Mouse (Mus musculus) cerebral cortex, adult 2 months (tissue): ENCODE measurements around the gene Mapre1.

Experiments used
- WGBS: fragments of 180-500 bp; shearing (Covaris S2); methylation state at CpG from one replicate; pipeline ENCODE4 v1.1.7; 2018; 5-methylcytosine and 5-hydroxymethylcytosine counted together

Gene Mapre1

GRCm38 (mm10) chr2:153778638-153779362 is 37.7 kb downstream of the Mapre1 start:
- 13% methylated on average over 24 of the region's 24 CpGs for WGBS

GRCm38 (mm10) chr2:153779394-153779981 is 38.4 kb downstream of the Mapre1 start, which contains the start of gene Efcab8:
Gene Efcab8, plus strand, starts transcription at chr2:153779931.
- 49% methylated on average over 12 of the region's 12 CpGs for WGBS

- WGBS, result 95% methylated on average over 4 of the region's 4 CpGs
Measured at GRCm38 (mm10) chr2:153781181-153781580, 40.1 kb downstream of the Mapre1 start.

DNA sequence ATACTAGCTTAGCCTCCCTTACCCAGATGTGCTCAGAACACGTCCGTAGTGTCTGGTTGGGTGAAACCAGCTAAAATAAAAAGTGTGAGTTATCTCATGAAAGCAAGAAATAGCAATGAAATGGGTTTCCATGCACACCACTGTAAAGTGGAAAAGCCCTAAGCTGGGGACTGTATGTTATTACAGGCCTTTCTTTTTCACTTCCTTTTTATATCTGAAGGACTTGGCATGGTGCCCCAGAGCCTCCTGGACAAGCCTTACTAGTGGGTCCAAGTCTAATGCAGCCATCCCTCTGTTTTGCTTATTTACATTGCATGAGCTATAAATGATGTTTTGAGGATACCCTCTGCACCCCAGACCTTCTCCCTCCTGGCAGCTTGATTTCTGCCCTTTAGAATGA is 43.6 kb downstream of the Mapre1 start:
- WGBS, result 66% methylated on average over 2 of the region's 2 CpGs

DNA sequence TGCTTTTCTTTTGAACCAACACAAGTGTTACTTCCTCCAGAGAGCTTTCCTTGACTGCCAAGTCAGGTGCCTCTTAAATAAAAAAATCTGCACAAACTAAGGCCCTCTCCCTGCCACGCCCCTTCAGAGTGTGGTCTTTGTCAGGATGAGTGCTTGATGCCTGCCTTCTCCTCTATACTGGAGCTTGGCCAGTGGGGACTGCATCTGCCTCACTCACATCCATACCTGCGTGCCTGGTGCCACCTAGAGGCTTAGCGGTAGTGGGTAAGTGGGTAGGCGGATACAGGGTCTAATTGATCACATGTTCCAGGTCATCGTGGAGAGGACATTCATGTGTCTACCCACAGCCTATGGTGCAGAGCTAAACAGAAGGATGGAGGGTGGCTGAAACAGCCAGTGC is 54.0 kb downstream of the Mapre1 start:
- WGBS, result 57% methylated on average over 5 of the region's 5 CpGs

GRCm38 (mm10) chr2:153808146-153808545 is 67.1 kb downstream of the Mapre1 start:
- 87% methylated on average over 8 of the region's 8 CpGs for WGBS

DNA sequence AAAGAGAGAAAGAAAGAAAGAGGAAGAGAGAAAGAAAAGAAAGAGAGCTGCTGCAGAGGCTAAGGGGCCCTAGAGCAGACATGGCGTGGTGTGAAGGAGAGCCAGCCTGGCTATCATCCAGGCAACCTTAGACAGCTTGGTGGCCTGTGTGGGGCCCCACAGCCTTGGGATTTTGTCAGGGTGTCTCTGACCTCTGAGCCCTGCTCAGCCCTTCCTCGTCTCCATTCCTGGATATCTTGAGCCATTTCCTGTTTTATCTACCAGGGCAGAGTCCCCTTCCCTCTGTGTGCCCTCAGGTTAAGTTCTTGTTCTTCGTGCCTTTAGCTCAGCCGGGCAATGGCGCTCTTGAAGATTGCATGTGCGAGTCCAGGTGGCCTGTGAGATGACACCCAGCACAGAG is 67.8 kb downstream of the Mapre1 start:
- 85% methylated on average over 6 of the region's 6 CpGs for WGBS

GRCm38 (mm10) chr2:153809921-153810320 is 68.8 kb downstream of the Mapre1 start:
- 90% methylated on average over 3 of the region's 3 CpGs for WGBS

- 93% methylated on average over 2 of the region's 2 CpGs for WGBS
Measured at GRCm38 (mm10) chr2:153822005-153822543, 81.0 kb downstream of the Mapre1 start.
